Mouse (Mus musculus) kidney, postnatal 4 days (tissue): ENCODE data around the gene Itpr2.

ENCODE experiments used
- DNase-seq, 2 experiments: peaks; one replicate each; pipeline ENCODE4 v3.0.0; 2021; ENCODE audit warnings: mixed read lengths in 2 of 2

The Itpr2 gene

DNA sequence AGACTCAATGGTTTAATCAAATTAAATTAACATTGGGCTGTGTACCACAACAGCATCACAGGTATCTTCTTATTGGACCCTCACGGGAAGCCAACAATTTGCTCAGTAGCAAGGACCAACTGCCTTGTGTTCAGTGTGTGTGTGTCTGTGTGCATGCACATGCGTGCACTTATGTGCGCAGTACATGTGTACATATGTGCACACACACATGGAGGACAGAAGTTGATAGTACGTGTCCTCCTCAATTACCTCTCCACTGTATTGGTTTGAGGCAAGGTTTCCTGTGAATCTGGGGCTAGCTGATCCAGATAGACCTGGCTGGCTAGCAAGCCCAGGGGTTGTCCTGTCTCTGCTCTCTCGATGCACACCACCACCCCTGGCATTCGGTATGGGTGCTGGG, 246.4 kb downstream of the Itpr2 start:
- no peak for DNase-seq

DNA sequence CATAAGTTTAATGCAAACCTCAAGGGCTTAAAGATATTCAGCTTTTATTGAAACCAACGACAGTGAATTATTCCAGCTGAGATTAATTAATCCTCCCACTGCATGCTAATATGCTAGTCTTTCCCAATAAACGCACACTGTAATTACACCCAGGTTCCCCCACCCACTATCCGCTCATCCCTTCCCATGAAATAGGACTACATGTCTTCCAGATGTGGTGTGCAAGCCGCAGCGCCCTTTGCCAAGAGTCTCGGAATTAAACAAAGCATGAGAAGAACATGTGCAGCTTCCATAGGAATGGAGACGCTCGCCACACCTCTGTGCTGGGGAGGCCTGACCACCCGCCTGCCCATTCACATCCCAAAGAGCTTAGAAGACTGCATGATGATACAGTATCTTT, 247.1 kb downstream of the Itpr2 start:
- no peak for DNase-seq

DNA sequence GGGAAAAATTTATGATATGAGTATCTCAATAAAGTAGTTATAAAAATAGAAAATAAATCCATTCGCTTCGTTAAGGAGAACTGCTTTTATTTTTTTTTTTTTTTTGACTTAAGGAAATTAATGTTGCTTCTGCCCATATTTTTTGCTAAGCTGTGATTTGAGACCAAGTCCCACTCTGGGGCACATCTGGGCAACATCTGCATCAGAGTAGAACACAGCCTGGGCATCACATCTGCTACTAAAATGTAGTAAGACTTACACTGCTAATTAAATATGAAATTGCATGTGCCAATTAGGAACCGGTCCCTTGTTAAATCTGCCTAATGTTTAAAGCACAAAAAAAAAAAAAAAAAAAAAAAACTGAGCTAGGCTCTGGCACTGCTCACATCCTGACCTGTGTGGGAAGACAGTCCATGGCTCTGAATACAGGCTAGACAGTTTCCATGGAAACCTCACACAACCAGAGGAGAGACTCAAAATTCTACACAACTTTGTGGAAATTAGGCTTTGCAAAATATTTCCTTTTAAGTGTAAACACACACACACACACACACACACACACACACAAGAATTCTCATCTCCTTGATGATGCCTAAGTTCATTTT, 247.7 kb downstream of the Itpr2 start:
- DNase-seq, result no peak

DNA sequence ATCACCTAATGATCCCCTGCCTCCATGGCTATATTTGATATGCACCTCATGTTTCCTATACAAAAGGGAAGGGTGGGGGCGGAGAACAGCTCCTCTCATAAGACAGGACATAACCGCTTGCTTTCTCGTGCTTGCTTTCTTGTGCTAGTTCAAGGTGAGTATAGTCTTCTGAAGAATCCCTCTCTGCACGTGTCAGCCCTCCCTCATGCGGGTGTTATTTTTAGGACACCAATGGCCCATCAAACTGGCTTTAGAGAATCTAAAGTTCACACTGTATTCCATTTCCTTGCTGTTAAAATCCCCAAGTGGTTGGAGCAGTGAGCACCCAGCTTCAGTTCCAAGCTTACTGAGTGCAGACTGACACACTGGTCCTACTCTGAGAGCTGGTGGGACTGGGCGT, 252.9 kb downstream of the Itpr2 start:
- no peak for DNase-seq

DNA sequence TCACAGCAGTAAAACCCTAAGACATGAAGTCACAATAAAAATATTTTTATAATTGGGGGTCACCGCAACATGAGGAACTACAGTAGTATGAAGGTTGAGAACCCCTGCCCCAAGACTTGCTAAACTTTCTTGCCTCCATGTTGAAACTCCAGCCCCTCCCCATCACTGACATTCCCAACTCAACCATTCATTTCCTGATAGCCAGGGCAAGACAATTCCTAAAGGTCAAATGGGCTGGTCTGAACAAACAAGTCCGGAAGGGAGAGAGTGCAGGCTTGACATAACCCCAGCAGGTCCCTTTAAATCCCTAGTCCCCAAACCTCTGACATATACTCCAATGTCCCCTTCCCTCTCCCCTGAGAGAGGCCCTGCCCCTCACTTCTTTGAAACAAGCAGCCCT, 253.7 kb downstream of the Itpr2 start:
- no peak for DNase-seq

DNA sequence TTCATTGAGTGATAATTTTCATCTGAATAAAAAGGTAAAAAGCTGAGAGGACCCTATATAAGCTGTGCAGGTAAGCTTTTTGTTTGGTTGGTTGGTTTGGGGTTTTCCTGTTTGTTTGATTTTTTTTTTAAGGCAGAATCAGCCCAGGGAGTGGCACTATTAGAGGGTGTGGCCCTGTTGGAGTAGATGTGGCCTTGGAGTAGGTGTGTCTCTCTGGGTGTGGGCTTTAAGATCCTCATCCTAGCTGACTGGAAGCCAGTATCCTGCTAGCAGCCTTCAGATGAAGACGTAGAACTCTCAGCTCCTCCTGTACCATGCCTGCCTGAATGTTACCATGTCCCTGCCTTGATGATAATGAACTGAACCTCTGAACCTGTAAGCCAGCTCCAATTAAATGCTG, 254.1 kb downstream of the Itpr2 start:
- DNase-seq, result no peak

DNA sequence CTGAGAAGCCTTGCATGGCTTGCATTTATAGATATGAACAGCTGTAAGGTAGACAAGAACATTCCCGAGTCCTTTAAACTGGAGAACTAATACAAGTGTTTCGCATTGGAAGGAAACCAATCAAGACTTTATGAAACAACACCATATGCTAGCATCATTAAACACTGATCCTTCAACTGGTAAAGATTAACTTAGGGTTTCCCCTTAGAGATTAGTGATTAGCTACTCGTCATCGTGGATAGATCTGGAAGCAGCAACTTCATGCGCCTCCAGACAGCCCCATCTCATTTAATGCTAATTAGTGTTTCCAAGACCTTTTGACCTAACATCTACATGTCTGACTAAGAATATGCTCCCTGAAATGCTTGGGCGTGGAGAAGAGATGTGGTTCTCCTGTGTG, 255.7 kb downstream of the Itpr2 start:
- no peak for DNase-seq

DNA sequence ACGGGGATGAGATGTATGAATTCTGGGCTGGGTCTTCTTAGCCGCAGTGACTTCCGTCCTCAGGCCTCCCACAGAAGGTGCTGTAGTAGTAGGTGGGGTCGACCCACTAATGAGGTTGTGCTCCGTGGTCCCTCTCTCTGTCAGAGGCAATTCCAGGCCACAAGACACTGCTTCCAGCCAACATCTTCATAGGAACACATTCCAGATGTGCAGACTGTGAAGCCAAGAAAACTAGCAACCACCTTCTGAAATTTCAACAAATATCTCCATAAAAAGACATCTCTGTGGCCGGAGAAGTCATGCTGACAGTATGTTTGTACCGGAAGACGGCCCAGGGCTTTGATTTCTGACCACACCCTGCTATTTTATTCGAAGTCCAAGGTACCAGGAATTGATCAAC, 256.1 kb downstream of the Itpr2 start:
- no peak for DNase-seq

DNA sequence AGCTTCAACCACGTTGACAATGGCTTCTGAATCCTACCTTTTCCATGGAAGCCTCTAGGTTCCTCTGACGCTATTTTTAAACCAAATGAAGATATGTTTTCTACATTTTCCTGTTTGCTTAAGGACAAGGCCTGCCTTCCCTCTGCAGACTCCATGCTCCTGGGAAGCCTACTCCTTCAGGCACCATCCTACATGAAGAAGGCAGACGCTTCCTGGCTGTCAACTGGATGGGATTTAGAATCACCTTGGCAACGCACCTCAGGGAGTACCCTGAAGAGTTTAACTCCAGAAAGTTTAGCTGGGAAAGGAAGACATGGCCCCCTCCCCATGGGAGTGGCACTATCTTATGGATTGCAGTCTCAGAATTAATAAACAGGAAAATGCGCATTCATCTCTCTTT, 259.0 kb downstream of the Itpr2 start:
- DNase-seq, result no peak

DNA sequence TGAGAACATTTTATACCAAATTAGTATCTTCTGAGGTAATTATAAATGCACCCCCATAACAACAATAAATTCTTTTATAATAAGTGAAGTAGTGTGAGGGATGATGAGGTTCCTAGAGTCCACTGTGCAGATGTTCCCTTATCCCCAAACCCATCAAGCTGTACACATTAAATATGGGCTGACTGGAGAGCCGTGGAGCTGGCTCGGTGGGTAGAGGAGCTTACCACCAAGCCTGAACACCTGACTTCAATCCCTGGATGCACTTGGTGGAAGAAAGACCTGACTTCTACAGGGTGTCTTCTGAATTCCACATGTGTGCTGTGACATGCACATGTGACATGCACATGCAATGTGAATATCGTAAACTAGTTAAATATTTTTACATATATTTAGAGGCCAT, 260.7 kb downstream of the Itpr2 start:
- no peak for DNase-seq

DNA sequence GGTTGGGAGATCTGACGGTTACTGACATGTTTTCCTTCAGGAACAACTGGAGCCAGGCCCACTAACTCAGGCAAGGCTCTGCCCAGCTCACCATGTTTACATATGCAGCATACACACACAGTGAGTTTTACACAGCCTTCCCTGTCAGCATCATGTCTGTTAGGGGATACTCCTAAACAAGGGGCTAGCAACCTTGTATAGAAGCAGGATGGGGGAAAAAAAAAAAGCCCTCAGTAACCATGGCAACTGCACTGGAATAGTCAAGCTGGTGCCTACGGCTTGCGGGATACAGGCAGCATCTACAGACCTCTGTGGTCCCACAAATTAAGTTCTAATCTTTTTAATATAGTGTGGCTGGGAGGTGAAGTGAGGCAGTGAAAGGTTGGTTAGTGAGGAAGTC, 266.9 kb downstream of the Itpr2 start:
- DNase-seq, result no peak

DNA sequence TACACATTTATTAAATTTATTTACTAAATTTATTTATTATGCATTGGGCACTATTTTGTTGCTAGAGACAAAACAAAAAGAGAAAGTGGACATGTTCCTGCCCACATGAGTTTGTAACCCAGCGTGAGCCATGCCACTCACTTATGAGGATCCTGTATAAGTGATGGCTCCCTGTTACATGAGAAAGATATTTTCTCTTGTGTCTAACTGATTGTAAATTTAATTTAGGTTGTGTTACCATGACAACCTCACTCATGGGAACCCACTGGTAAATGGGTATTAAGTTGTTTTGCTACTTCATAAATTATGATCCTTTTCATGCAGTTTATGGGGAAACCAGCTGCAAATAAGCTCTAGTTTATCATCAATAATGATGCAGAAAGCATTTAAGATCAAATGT, 267.6 kb downstream of the Itpr2 start:
- DNase-seq, result no peak

DNA sequence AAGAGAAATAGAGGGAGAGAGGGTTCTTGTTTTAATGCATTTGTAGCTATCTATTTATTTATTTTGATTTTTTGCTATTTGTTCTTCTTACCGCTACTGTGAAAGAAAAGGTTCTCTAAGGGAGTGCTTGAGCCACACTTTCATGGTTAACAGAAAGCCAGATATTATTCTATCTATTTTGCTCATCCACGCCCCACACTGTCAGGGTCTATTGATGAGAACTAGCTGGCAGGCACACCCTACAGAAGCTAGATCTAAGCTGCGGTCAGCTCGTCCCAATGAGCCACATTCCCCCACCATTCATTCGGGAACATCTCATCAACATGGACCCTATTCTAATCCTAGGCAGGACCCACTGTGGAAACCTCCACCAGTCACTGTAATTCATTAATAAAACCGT, 271.1 kb downstream of the Itpr2 start:
- DNase-seq, result no peak

DNA sequence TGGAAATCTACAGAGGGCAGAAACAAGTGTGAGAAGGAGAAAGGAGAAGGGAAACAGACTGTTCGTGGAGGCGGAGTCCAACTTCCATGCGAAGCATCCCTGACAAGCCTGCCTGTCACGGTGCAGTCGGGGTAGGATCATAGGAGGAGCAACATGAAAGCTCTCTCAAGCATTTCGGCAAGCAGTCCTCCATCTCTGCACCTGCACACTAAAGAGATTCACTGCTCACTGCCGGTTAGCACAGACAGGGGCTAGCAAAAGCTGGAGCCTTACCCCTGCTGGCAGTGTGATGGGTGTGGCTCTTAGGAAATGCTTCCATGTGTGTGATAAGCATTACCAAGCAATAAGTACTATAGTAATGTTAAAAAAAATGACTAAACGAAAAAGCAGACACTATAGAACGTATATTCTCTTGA, 271.6 kb downstream of the Itpr2 start:
- DNase-seq, result no peak

DNA sequence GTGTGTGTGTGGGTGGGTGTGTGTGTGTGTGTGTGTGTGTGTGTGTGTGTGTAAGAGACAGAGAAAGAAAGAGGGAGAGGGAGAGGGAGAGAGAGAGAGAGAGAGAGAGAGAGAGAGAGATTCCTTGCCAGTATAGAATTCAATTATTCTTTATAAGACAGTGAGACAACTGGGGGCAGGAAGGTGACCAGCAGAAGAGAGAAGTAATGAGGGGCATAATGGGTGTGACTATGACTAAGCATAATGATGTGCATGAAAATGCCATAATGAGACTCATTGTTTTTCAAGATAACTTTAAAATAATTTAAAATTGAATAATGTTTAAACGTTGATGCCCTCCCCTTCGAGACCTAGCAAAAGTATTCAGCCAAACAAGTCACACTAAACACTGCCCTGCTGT, 272.1 kb downstream of the Itpr2 start:
- no peak for DNase-seq

DNA sequence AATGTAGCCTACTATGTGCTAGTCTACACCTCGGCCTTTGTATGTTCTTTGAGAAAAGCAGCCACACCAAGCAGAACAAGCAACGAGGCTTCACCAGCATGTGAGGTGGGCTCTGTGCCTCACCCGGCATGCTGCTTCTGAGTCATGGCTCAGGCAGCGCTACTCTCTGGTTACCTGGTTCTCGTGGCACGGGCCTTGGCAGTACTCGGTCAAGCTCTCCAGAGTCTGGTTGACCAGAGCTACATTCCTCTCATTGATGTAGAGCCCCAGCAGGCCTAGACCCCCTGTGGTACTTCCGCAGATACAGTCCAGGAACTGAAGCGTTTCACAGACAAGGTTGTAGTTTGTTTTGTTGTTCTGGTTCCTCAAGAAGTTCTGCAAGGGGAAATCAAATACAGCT, 272.5 kb downstream of the Itpr2 start:
- no peak for DNase-seq

DNA sequence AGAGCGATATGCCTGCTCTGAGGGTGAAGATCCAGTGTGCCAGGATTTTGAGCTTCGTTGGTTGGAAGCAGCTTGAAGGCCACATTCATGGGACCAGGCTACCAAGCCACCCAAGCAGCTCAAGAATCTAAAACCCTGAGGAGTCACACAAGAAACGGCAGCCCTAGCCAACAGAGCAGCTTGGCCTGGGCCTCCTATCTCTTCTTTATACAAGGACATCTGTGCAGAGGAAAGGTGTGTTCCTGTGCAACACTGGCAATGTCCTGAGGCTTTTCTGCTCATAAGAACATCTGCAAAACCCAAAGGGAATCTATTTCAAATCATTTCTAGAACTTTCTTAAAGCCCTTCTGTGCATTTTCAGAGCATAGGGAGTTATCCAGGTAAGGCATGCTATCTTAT, 274.0 kb downstream of the Itpr2 start:
- no peak for DNase-seq

DNA sequence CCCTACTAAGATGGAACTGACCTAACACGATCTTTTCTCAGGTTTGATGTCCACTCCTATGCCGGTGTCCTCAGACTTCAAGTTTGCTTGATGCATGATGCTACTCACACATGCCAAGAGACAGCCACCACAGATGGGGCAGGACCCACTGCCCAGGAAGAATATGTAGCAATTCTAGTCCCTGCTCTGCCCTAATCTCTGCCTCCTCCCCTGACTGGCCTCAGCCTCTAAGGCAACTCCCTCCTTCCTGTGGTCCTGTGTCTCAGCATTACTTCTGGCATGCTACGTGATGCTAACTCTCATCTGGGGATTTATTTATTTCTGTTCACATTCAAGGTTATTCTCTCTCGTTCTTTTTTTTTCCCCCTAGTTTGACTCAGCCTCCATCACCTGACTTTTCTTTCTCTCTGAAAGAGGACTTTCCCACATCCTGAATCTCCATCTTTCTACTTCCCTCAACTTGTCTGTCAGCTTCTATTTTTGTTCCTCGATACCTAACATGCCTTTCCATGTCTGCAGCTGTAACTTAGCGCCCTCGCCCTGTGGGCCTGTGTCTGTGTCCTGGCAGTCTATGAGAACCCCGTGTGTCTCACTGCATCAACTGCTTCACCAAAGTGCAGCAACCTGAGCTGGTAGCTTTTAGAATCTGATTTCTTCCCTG, 279.5 kb downstream of the Itpr2 start:
- no peak for DNase-seq

DNA sequence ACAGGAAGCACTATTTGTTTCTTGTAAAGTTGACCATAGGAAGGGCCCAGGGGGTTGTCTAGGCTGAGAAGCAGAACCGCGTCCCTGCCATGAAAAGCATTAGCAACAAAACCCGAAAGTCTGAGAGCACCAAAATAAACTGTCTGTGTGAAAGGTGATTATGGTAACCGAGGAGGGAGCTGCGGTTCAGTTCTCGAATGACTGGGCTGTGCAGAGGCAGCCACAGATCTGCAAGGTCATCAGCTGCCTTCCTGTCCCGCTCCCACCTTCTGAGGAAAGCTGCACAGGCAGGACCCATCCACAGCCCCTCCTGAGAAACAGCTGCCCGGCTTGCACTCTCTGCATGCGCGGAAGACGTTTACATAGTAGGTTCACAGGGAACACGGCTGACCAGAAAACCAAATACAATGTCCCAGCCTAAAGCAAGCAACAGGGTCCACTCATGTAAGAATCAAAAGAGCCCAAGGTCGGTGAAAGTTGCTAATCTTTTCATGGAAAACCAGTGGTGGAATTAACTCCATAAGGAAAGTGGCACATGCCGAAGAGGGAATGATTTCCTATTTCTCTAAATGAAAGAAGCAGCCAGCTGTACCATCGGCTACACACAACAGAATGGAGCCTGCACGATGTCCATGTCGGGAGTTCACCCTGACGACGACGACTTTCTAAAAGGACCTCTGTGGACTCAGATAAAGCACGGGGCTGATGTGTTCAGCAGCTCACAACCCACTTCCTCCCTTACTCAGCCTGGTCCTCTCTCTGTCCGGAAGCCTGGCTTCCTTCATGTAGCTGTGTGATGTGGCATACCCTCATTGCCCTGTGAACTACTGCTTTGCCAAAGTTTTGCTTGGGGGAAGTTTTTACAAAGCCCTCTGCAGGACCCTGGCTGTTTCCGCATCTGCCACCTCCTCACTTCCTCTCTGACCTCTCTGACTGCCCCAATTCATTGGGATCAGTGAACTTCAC, 280.4 kb downstream of the Itpr2 start:
- DNase-seq, result peak; percentile 11 to 30

DNA sequence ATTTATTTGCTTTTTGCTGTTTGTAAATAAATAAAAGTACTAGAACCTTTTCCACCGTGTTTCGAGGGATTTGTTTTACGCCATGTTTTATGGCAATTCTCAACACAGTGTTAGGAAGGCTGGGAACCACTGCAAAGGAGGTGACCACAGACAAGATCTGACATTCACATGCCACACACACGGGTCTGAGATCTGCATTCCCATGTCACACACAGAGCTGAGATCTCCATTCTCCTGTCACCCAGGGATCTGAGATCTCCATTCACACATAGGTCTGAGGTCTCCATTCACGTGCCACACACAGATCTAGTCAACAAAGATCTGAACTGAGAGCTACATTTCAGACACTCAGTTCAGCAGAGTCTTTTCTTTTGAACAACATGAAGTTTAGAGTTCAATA, 282.0 kb downstream of the Itpr2 start:
- no peak for DNase-seq

DNA sequence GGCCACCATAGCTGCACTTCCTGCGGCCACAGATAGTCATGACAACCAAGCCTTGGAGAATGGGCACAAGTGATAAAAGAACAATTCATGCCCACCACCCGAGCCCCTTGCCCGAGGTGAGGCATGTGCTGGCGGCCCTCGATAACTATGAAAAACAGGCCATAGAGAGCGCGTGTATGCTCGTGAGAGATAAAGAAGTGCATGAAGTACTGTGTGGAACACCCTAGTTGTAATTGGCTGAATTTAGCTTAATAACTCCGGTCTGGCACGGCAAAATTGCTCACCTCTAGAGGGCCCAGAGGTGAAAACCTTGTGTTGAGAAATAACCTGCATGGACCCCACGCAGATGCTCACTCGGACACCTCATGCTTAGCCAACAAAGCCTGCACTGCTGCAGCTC, 282.5 kb downstream of the Itpr2 start:
- DNase-seq, result no peak

DNA sequence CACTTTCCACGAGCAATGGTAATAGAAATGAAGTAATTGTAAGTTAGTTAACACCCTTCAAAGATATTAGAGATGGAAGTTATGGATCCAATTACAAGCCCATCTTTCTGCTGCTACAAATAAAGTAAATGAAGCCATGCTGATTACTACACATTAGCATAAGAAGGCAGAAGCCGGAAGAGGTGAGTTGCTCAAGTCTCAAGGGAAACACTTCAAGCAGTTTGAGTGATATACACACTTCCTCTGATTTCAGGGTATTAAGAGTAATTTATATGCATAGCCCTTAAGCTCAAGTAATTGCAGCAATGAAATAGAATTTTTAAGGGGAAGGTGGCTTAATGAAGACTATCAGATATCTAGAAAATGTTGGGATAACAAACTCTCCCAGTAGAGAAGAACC, 286.7 kb downstream of the Itpr2 start:
- no peak for DNase-seq

DNA sequence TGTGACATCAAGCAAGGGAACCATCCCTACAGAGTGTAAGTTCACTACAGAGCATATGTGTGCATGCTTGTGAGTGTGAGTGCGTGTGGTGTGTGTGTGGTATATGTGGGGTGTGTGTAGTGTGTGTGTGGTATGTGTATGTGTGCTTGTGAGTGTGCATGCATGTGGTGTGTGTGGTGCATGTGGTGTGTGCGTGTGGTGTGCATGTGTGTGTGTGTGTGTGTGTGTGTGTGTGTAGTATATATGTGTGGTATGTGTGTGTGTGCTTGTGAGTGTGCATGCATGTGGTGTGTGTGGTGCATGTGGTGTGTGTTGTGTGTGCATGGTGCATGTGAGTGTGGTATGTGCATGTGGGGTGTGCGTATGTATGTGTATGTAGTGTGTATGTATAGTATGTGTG, 289.7 kb downstream of the Itpr2 start:
- DNase-seq, result no peak

DNA sequence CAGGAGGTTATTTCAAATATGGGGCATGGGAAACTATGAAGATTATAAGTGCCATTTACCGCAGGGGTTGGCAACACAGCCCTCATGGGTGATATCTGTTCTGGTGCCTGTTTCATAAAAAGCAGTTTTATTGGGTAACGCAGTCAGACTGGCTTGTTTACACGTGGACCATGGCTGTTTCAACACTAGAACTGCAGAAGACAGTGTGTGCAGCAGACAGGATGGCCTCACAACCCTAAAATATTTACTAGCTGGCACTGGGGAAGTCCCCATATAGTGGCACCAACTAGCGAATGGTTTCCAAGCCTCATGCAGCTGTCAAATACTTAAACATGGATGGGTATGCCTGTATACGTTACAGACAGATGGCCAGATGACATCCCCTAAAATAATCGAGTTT, 290.8 kb downstream of the Itpr2 start:
- DNase-seq, result no peak
